Mouse (Mus musculus) neural tube, embryonic 12.5 days (tissue): ENCODE data around the gene Fem1a. TPM values are rescaled to one million over a fixed set of nuclear protein-coding genes. Genes with fewer than 3 reads are reported as not detected.
A peak's percentile ranks its signal among the peaks of the same experiment; 100 is the strongest.

Source experiments
- ATAC-seq: fragments of 200-750 bp; cut with Nextera tagmentation; 2 replicates; pipeline ENCODE4 v1.8.0; 2017; ENCODE audit warnings: low read depth, mild to moderate bottlenecking, moderate TSS enrichment, moderate library complexity; ENCODE audit not compliant: low FRiP score
- H3K27ac ChIP-seq: fragments of 300-500 bp; sonication (generic); 2 replicates; pipeline ENCODE4 v1.5.1; 2016
- H3K27me3 ChIP-seq: fragments of 300-500 bp; sonication (generic); replicated peaks from 2 replicates; pipeline ENCODE4 v1.6.1; 2016; ENCODE audit warnings: mild to moderate bottlenecking
- H3K36me3 ChIP-seq: fragments of 300-500 bp; sonication (generic); 2 replicates; pipeline ENCODE4 v1.6.1; 2016; ENCODE audit warnings: mild to moderate bottlenecking
- H3K4me1 ChIP-seq: fragments of 300-500 bp; sonication (generic); 2 replicates; pipeline ENCODE4 v1.6.1; 2016
- H3K4me2 ChIP-seq: fragments of 300-500 bp; sonication (generic); replicated peaks from 2 replicates; pipeline ENCODE4 v1.6.1; 2016; ENCODE audit warnings: mild to moderate bottlenecking
- H3K4me3 ChIP-seq: fragments of 300-500 bp; sonication (generic); 2 replicates; pipeline ENCODE4 v1.5.1; 2016
- H3K9ac ChIP-seq: fragments of 300-500 bp; sonication (generic); 2 replicates; pipeline ENCODE4 v1.6.1; 2016; ENCODE audit warnings: mild to moderate bottlenecking
- H3K9me3 ChIP-seq: fragments of 300-500 bp; sonication (generic); 2 replicates; pipeline ENCODE4 v1.6.1; 2016; ENCODE audit warnings: mild to moderate bottlenecking
- WGBS: fragments of 180-500 bp; shearing (Covaris S2); methylation state at CpG from one replicate; pipeline ENCODE4 v1.1.7; 2016; 5-methylcytosine and 5-hydroxymethylcytosine counted together
- polyA plus RNA-seq: library from polyadenylated mRNA; unstranded; fragments of >200 nt; fragmentation: Nextera tagmentation; extraction: Ambion mirVana; gene quantifications from 2 replicates; pipeline ENCODE4 v1.2.1, GENCODE M21; 2016

Gene Fem1a
- polyA plus RNA-seq, 1 experiment from 2014 or later, result 20.6 TPM

- 85% methylated on average over 12 of the region's 12 CpGs for WGBS
- H3K4me1 ChIP-seq, result peaks cover 15% of the 10 kb centered on the region; the same call in 1 of the 2 replicates
Observed at GRCm38 (mm10) chr17:56271609-56272253, 15.1 kb downstream of the Fem1a start.

DNA sequence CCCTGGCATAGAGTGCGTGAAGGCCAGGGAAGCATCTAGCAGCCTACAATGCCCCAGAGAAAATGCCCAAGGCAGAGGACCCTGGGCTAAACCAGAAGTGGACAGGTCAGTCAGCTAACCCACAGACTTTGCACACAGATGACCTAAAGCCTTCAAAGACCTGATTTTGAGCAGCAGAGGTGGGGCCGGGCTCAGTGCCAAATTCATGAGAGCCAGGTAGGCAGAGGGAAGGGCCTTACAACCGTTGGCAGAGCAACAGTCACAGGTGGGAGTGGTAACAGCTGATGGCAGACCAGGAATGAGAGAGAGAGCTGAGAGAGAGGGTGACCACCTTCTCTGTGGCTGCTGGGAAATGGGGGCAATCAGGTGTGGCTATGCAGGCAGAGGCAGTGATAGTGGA lies 16.0 kb downstream of the Fem1a start:
- no peak overlapping the region for H3K9ac ChIP-seq
- no peak for ATAC-seq
- no peaks in the 10 kb centered on the region for H3K9me3 ChIP-seq
- no peaks in the 10 kb centered on the region for H3K36me3 ChIP-seq
- H3K4me2 ChIP-seq, result no peak overlapping the region
- H3K4me3 ChIP-seq, result no peak overlapping the region
- 76% methylated on average over 3 of the region's 3 CpGs for WGBS
- peaks cover 23% of the 10 kb centered on the region; the same call in 1 of the 2 replicates for H3K4me1 ChIP-seq
- H3K27me3 ChIP-seq, result no peaks in the 10 kb centered on the region
- no peak overlapping the region for H3K27ac ChIP-seq

More at GRCm38 (mm10) chr17:56271609-56272253, 15.1 kb downstream of the Fem1a start:
- Histone ChIP-seq H3K27ac (no peak overlapping the region), H3K27me3 (no peaks in the 10 kb centered on the region), H3K36me3 (no peaks in the 10 kb centered on the region), H3K9me3 (no peaks in the 10 kb centered on the region), H3K4me3 (no peak overlapping the region), H3K9ac (no peak overlapping the region), H3K4me2 (no peak overlapping the region)
- no peak for ATAC-seq

GRCm38 (mm10) chr17:56273482-56273881 lies 16.9 kb downstream of the Fem1a start:
- Histone ChIP-seq H3K9ac (no peak overlapping the region), H3K36me3 (no peaks in the 10 kb centered on the region), H3K4me3 (no peak overlapping the region), H3K27me3 (no peaks in the 10 kb centered on the region), H3K4me1 (peaks cover 23% of the 10 kb centered on the region; the same call in 1 of the 2 replicates), H3K9me3 (no peaks in the 10 kb centered on the region), H3K27ac (no peak overlapping the region), H3K4me2 (no peak overlapping the region)
- 88% methylated on average over 7 of the region's 7 CpGs for WGBS
- no peak for ATAC-seq

- Histone ChIP-seq H3K4me2 (no peak overlapping the region), H3K9me3 (no peaks in the 10 kb centered on the region), H3K27me3 (no peaks in the 10 kb centered on the region), H3K4me1 (peaks cover 23% of the 10 kb centered on the region; the same call in 1 of the 2 replicates), H3K4me3 (no peak overlapping the region), H3K9ac (no peak overlapping the region), H3K27ac (no peak overlapping the region), H3K36me3 (no peaks in the 10 kb centered on the region)
- ATAC-seq, result no peak
- WGBS, result 88% methylated on average over 5 of the region's 5 CpGs
Observed at GRCm38 (mm10) chr17:56273986-56274385, 17.4 kb downstream of the Fem1a start.

GRCm38 (mm10) chr17:56275842-56276480 lies 19.4 kb downstream of the Fem1a start:
- peak overlapping the region; percentile 75 for H3K4me2 ChIP-seq
- ATAC-seq, result no peak
- peaks cover 16% of the 10 kb centered on the region; the same call in 1 of the 2 replicates for H3K4me1 ChIP-seq
- peak overlapping the region; percentile 37 for H3K4me3 ChIP-seq
- H3K9me3 ChIP-seq, result no peaks in the 10 kb centered on the region
- H3K36me3 ChIP-seq, result 0 out of 2 replicates have a peak, but pooled peaks cover 3% of the 10 kb centered on the region
- H3K27ac ChIP-seq, result no peak overlapping the region
- 32% methylated on average over 5 of the region's 5 CpGs for WGBS
- H3K9ac ChIP-seq, result peak overlapping the region; percentile 54
- H3K27me3 ChIP-seq, result no peaks in the 10 kb centered on the region

DNA sequence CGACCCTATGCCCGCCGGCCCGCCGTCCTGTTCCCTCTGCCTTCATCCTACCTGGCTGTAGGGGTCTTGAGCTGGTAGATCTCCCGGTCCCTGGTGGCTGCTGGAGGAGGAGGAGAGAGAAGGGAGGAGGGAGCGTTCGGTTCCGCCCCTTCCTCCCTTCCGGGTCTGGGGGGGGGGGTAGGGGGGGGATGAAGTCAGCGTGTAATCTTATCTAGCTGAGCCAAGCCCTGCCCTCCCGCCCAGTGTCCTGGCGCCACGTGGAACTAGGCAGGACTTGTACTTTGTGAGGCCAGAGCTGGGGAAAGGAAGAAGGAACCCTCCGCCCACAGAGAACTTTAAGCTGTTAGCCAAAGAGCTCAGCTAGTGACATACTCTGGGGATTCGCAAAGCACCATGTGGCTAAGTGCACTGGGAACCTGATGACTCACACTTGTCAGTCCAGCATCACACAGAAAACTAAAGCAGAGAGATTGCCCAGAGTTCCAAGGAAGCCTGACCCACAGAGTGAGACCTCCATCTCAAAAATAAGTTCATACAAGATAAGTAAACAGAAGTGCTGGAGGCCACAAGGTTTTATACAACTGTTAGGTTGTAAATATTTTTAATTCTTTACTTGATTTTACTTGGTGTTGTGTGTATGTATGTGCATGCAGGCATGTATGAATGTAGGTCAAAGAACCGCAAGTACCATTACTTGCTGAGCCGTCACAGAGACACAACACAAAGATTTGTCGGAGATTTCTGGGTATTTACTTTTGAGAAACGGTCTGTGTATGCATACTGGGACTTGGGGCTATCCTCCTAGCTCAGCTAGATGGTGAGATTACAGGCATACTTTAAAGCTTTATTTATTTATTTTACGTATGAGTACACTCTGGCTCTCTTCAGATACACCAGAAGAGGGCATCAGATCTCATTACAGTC lies 20.3 kb downstream of the Fem1a start, which contains the start of gene Ticam1:
Gene Ticam1, minus strand, starts transcription at position 144 of the 924 bp plus-strand sequence.
- WGBS, result 9% methylated on average over 21 of the region's 21 CpGs
- H3K4me3 ChIP-seq, result peak within 1 kb of the TSS; percentile 37
- peak within 1 kb of the TSS; percentile 75 for H3K4me2 ChIP-seq
- no peaks in the 10 kb centered on the region for H3K27me3 ChIP-seq
- H3K9me3 ChIP-seq, result no peaks in the 10 kb centered on the region
- ATAC-seq, result peak; percentile 80
- peak within 1 kb of the TSS; percentile 54 for H3K9ac ChIP-seq
- H3K4me1 ChIP-seq, result peaks cover 16% of the 10 kb centered on the region; the same call in 1 of the 2 replicates
- H3K27ac ChIP-seq, result no peak within 1 kb of the TSS
- H3K36me3 ChIP-seq, result peaks cover 7% of the 10 kb centered on the region; the same call in 1 of the 2 replicates

GRCm38 (mm10) chr17:56277567-56277893 lies 20.9 kb downstream of the Fem1a start:
- Histone ChIP-seq H3K27me3 (no peaks in the 10 kb centered on the region), H3K9me3 (no peaks in the 10 kb centered on the region), H3K4me3 (no peak overlapping the region), H3K36me3 (peaks cover 7% of the 10 kb centered on the region; the same call in 1 of the 2 replicates), H3K27ac (no peak overlapping the region), H3K4me1 (peaks cover 16% of the 10 kb centered on the region; the same call in 1 of the 2 replicates), H3K9ac (no peak overlapping the region; the same call in 1 of the 2 replicates), H3K4me2 (0 out of 2 replicates have a peak overlapping the region, but pooled peaks have one; percentile 75)
- no peak for ATAC-seq
- WGBS, result 50% methylated on average over 2 of the region's 2 CpGs

- Histone ChIP-seq H3K9ac (no peak overlapping the region), H3K9me3 (no peaks in the 10 kb centered on the region), H3K4me2 (no peak overlapping the region), H3K27me3 (no peaks in the 10 kb centered on the region), H3K27ac (no peak overlapping the region), H3K36me3 (peaks cover 7% of the 10 kb centered on the region; the same call in 1 of the 2 replicates), H3K4me3 (no peak overlapping the region), H3K4me1 (peaks cover 16% of the 10 kb centered on the region; the same call in 1 of the 2 replicates)
- no peak for ATAC-seq
- 90% methylated on average over 5 of the region's 5 CpGs for WGBS
Observed at GRCm38 (mm10) chr17:56278340-56278739, 21.7 kb downstream of the Fem1a start.

GRCm38 (mm10) chr17:56279481-56280155 lies 23.0 kb downstream of the Fem1a start:
- Histone ChIP-seq H3K27me3 (no peaks in the 10 kb centered on the region), H3K9me3 (no peaks in the 10 kb centered on the region), H3K27ac (no peak overlapping the region), H3K4me3 (no peak overlapping the region), H3K4me2 (no peak overlapping the region), H3K9ac (no peak overlapping the region), H3K36me3 (peaks cover 7% of the 10 kb centered on the region; the same call in 1 of the 2 replicates), H3K4me1 (peaks cover 16% of the 10 kb centered on the region; the same call in 1 of the 2 replicates)
- no peak for ATAC-seq
- WGBS, result 90% methylated on average over 12 of the region's 12 CpGs

- Histone ChIP-seq H3K4me3 (no peak overlapping the region), H3K4me1 (peaks cover 13% of the 10 kb centered on the region; the same call in 1 of the 2 replicates), H3K9me3 (no peaks in the 10 kb centered on the region), H3K36me3 (peaks cover 12% of the 10 kb centered on the region), H3K4me2 (no peak overlapping the region), H3K9ac (no peak overlapping the region), H3K27me3 (no peaks in the 10 kb centered on the region), H3K27ac (no peak overlapping the region)
- 90% methylated on average over 12 of the region's 12 CpGs for WGBS
- no peak for ATAC-seq
Observed at GRCm38 (mm10) chr17:56281193-56281592, 24.6 kb downstream of the Fem1a start.

GRCm38 (mm10) chr17:56282802-56283201 lies 26.2 kb downstream of the Fem1a start:
- Histone ChIP-seq H3K4me3 (no peak overlapping the region), H3K4me2 (no peak overlapping the region), H3K9ac (no peak overlapping the region), H3K4me1 (peaks cover 3% of the 10 kb centered on the region), H3K36me3 (peaks cover 12% of the 10 kb centered on the region), H3K27me3 (no peaks in the 10 kb centered on the region), H3K27ac (no peak overlapping the region), H3K9me3 (no peaks in the 10 kb centered on the region)
- ATAC-seq, result no peak
- WGBS, result 86% methylated on average over 4 of the region's 4 CpGs
